Mouse (Mus musculus) C2C12 (cell line): ENCODE measurements around the gene Dnaja2. TPM values are rescaled to one million over a fixed set of nuclear protein-coding genes. Genes with fewer than 3 reads are reported as not detected.
A peak's percentile ranks its signal among the peaks of the same experiment; 100 is the strongest.

Experiments used
- H3K27me3 ChIP-seq: one replicate; pipeline ENCODE4 v1.6.1; 2011; ENCODE audit not compliant: control insufficient read depth, insufficient read depth, insufficient read length
- H3K36me3 ChIP-seq: one replicate; pipeline ENCODE4 v1.6.1; 2011; ENCODE audit not compliant: control insufficient read depth, insufficient read depth
- H3K4me3 ChIP-seq: one replicate; pipeline ENCODE4 v1.5.1; 2011; ENCODE audit warnings: mild to moderate bottlenecking, control low read depth; ENCODE audit not compliant: poor library complexity, insufficient read depth, severe bottlenecking
- H3K79me2 ChIP-seq: one replicate; pipeline ENCODE4 v1.6.1; 2011; ENCODE audit not compliant: control insufficient read depth, insufficient read depth
- H3K79me3 ChIP-seq: one replicate; pipeline ENCODE4 v1.6.1; 2011; ENCODE audit warnings: low read depth, control low read depth
- H3ac ChIP-seq: one replicate; pipeline ENCODE3; 2011; ENCODE audit warnings: low read depth; ENCODE audit not compliant: control insufficient read depth, insufficient read length
- CEBPB ChIP-seq: IDR thresholded peaks from one replicate; pipeline ENCODE4 v1.6.1; 2011; ENCODE audit warnings: low read depth, mild to moderate bottlenecking, control low read depth, moderate library complexity
- CTCF ChIP-seq: IDR thresholded peaks from one replicate; pipeline ENCODE4 v1.5.1; 2011; ENCODE audit not compliant: control insufficient read depth, insufficient read depth, insufficient read length
- FOSL1 ChIP-seq: IDR thresholded peaks from one replicate; pipeline ENCODE4 v1.8.0; 2011; ENCODE audit warnings: mild to moderate bottlenecking, low read length; ENCODE audit not compliant: poor library complexity, insufficient read depth, severe bottlenecking
- MAX ChIP-seq: IDR thresholded peaks from one replicate; pipeline ENCODE4 v1.6.1; 2011; ENCODE audit warnings: mild to moderate bottlenecking, control low read depth
- MYOD1 ChIP-seq: IDR thresholded peaks from one replicate; pipeline ENCODE4 v1.6.1; 2011; ENCODE audit warnings: low read depth; ENCODE audit not compliant: control insufficient read depth, insufficient read length
- MYOG ChIP-seq: IDR thresholded peaks from one replicate; pipeline ENCODE4 v1.6.1; 2011; ENCODE audit not compliant: control insufficient read depth, insufficient read length; ENCODE audit errors: extremely low read depth
- USF1 ChIP-seq: IDR thresholded peaks from one replicate; pipeline ENCODE4 v1.6.1; 2011; ENCODE audit warnings: low read depth, mild to moderate bottlenecking, control low read depth, moderate library complexity
- polyA plus RNA-seq: library from polyadenylated mRNA; unstranded; fragments of >200 nt; fragmentation: generic; extraction: Trizol; gene quantifications from one replicate; pipeline ENCODE4 v1.2.1, GENCODE M21; 2012; ENCODE audit warnings: missing spikeins

The Dnaja2 gene
- polyA plus RNA-seq, 1 experiment, result 104 TPM

DNA sequence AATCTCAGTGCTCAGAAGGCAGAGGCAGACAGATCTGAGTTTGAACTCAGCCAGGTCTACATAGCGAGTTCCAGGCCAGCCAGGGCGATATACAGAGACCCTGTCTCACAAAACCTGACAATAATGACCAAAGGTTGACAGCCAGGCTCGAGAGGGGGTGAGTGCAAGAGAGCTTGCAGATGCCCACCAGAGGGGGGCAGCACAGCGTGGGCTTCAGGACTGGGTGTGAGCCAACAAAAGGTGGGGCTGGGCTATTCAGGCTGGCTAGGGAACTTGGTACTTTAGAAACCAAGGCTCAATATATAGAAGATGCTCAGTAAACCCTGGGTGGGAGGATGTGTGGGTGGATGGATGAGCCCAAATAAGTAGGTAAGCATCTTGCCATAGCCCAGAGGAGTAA, 46.5 kb downstream of the Dnaja2 start:
- TF ChIP-seq MAX, result no peak
- no peak for TF ChIP-seq CEBPB
- TF ChIP-seq USF1, result no peak
- no peak for TF ChIP-seq MYOD1
- no peak for TF ChIP-seq CTCF
- TF ChIP-seq FOSL1, result no peak
- no peak for TF ChIP-seq MYOG
- Histone ChIP-seq H3ac (no peak overlapping the region), H3K36me3 (peaks cover 37% of the 10 kb centered on the region)

DNA sequence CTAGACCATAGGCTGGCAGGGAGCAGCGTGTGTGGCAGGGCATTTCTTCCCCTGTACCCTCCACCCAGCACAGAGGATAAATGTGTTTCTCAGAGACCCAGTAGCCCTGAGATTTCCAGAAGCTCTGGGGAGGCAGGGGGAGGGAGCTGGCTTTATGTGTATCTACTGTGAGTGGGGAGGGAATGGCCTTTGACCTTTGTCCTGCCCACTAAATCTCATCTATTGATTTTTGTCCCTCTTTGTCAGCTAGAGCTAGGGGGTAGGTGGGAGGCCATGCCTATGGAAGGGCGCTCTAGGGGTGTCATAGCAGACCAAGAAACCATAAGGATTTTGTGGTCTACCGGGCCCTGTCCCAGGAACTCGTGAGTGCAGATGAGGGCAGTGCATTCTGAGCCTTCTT, 48.5 kb downstream of the Dnaja2 start:
- peaks cover 19% of the 10 kb centered on the region for H3K36me3 ChIP-seq
- H3K79me2 ChIP-seq, result no peaks in the 10 kb centered on the region
- H3K4me3 ChIP-seq, result no peak overlapping the region
- no peaks in the 10 kb centered on the region for H3K79me3 ChIP-seq
- no peaks in the 10 kb centered on the region for H3K27me3 ChIP-seq
- no peak overlapping the region for H3ac ChIP-seq
- TF ChIP-seq FOSL1 (no peak), MYOD1 (no peak), CEBPB (no peak), CTCF (no peak)

More for the DNA sequence above, 46.5 kb downstream of the Dnaja2 start:
- H3K79me2 ChIP-seq, result no peaks in the 10 kb centered on the region
- H3K4me3 ChIP-seq, result no peak overlapping the region
- H3K27me3 ChIP-seq, result no peaks in the 10 kb centered on the region
- no peaks in the 10 kb centered on the region for H3K79me3 ChIP-seq

DNA sequence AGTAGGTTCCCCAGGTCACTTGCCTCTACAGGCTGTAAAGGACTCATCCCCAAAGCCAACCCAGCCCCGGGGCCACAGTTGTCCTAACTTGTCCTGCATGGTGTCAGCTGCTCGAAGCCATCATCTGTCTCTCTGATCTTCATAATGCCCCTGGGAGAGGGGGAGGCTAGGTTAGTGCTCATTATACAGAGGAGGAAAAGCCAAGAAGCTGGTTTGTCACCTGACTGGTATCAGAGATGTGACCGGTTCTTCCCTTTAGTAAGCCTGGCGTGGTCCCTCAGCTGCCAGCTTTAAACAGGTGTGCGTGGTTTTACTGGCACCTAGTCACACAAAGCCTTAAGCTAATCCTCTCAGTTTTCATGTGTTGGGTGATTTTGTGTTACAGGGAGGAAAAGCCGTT, 50.4 kb downstream of the Dnaja2 start:
- H3K36me3 ChIP-seq, result peaks cover 9% of the 10 kb centered on the region
- H3K79me2 ChIP-seq, result no peaks in the 10 kb centered on the region
- no peak overlapping the region for H3K4me3 ChIP-seq
- H3ac ChIP-seq, result no peak overlapping the region
- no peaks in the 10 kb centered on the region for H3K27me3 ChIP-seq
- no peaks in the 10 kb centered on the region for H3K79me3 ChIP-seq
- TF ChIP-seq USF1 (no peak), MYOD1 (peak; percentile 86)

DNA sequence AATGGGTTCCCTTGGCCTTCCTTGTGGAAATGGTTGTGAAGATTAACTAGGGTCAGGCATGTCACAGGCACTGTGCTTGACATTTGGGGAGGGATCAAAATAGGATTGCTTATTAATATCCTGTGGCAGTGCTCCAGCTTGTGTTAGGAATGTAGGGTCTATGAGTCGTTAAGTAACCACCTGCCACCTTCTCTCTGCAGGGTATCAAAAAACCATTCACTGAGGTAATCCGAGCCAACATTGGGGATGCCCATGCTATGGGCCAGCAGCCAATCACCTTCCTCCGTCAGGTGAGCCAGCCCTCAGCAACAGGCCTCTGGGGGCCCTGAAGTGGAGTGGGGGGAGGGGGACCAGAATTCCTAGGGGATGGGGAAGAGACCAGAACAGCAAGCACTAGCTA, 52.1 kb downstream of the Dnaja2 start:
- no peak overlapping the region for H3ac ChIP-seq
- H3K79me2 ChIP-seq, result no peaks in the 10 kb centered on the region
- no peaks in the 10 kb centered on the region for H3K79me3 ChIP-seq
- TF ChIP-seq CEBPB (no peak), MYOD1 (peak; percentile 30)
- H3K27me3 ChIP-seq, result no peaks in the 10 kb centered on the region
- peaks cover 9% of the 10 kb centered on the region for H3K36me3 ChIP-seq
- no peak overlapping the region for H3K4me3 ChIP-seq

DNA sequence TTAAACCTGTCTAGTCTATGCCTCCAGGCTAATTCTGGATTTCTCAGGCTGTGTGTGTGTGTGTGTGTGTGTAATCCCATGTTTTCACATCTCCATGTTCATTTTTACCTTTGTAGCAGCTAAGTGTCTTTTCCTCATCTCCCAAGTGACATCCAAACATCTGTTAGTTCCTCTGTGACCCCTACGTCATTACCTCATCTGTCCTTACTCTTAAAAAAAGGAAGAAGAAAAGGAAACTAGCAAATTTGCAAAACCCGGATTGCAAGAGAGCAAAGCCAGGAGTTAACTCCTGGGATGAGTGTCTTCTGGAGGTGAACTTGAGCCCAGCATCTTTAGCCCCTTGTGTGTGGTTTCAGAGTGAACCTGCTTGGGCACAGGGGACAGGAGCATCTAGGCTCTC, 52.8 kb downstream of the Dnaja2 start:
- Histone ChIP-seq H3K27me3 (no peaks in the 10 kb centered on the region), H3K36me3 (peaks cover 9% of the 10 kb centered on the region)

DNA sequence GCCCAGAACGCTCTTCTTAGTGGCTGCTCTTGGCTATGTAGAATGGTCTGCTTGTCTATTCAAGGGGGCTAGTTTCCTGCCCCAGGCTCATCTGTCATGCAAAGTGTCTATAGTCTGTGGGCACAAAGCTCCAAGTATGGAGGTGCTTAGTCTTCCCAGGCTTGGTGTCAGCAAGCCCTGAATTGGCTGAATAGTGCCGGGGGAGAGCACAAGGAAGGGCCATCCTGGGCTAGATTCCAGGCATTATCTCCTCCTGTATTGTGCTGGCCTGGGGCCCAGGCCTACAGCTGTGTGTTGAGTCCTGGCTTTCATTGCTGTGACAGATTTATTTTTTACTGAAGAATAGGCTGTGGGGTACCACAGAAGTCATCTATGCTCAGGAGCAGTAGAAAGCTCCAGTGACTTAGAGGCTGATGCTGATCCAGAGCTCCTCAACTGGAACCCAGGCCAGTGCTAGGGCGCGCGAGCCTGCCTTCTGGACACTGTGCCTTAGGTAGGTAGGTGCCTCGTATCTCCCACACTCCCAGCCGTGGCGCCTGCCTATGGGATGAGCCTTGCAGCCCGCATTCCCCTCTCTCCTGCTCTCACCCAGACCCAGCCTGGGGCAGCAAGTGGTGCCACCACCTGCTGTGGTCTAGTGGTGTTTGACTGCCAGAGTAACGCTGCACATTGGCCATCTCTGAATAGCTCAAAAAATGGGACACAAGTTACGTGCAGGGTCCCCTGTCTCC, 54.0 kb downstream of the Dnaja2 start:
- Histone ChIP-seq H3K79me3 (no peaks in the 10 kb centered on the region), H3K79me2 (no peaks in the 10 kb centered on the region), H3ac (no peak overlapping the region), H3K27me3 (no peaks in the 10 kb centered on the region), H3K4me3 (no peak overlapping the region), H3K36me3 (peaks cover 9% of the 10 kb centered on the region)
- no peak for TF ChIP-seq FOSL1
- no peak for TF ChIP-seq MAX
- no peak for TF ChIP-seq CTCF
- TF ChIP-seq CEBPB, result no peak
- TF ChIP-seq USF1, result no peak
- TF ChIP-seq MYOD1, result no peak
- no peak for TF ChIP-seq MYOG

More for the DNA sequence above, 52.8 kb downstream of the Dnaja2 start:
- Histone ChIP-seq H3K79me2 (no peaks in the 10 kb centered on the region), H3K79me3 (no peaks in the 10 kb centered on the region), H3ac (no peak overlapping the region), H3K4me3 (no peak overlapping the region)
- TF ChIP-seq MAX (no peak), FOSL1 (no peak), CTCF (no peak), USF1 (no peak), CEBPB (no peak)
